Mouse (Mus musculus): ENCODE measurements around the gene Tmed10. TPM values are rescaled to one million over a fixed set of nuclear protein-coding genes. Genes with fewer than 3 reads are reported as not detected.

Gene Tmed10
- polyA plus RNA-seq (2014; fragmentation: Nextera tagmentation; extraction: Ambion mirVana), result 358 and 372 TPM in 2 replicates

DNA sequence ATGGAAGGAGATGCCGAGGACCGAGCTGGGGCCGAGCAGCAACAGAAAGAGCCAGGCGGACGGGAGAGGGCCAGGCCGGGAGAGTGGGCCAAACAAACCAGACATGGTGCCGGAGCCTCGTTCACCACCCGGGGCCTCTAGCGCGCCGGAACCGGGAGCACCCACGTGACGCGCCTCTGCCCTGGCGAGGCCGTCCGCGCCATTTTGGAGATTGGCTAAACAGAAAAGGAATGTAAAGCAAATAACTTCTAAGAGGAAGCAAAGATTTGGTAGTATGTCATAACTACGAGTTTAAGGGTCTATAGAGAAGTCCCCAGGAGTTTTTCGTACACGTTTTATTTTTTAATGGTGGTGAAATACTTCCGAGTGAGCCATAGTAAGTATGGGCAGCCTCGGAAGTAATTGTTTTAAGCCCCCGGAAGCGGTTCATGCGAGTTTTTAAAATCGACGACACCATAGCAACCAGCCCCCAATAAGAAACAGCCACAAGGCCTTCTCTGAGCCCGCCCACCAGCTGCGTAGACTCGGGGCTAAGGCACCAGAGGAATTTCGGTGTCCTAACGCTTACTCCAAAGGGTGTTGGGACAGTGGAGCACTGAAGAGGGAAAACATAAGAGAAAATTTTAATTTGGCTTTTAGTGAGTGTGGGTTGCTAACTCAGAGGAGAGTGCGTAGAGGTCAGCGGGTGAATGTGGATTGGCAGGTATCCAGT, at the start of gene Tmed10:
Tmed10 (minus strand) TSS at position 287 of the 712 bp plus-strand sequence.
- under 1% methylated on average over 33 of the region's 37 CpGs for WGBS
- ATAC-seq (ENCODE audit: low read depth), result peak; percentile 96
- peaks cover 14% of the 10 kb centered on the region for H3K4me1 ChIP-seq (ENCODE audit: control insufficient read depth, insufficient read depth, low read length)

DNA sequence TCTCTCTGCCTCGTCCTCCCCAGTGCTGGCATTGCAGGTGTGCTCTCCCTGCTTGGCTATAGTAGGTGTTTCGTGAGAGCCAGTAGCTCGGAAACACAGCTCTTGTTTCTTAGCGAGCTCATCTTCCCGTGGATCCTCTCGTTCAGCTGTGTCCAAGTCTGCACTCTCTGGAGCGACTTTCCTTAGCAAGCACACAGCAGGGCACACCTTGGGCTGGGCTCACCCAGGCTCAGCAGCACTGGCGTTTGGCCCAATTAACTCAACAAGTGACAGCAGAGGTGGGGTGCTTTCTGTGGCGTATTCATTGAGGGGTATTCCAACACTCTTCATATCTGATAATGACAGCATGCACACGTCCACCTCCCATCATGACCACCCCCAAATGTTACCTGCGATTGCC, 48.6 kb upstream of the Tmed10 start:
- no peak for DNase-seq (ENCODE audit: low spot score)
- WGBS, result 79% methylated on average over 11 of the region's 11 CpGs
- Histone ChIP-seq H3K27ac (replicated peaks; ENCODE audit: low read depth, low read length) (no peak overlapping the region), H3K36me3 (ENCODE audit: control insufficient read depth, insufficient read depth, low read length) (no peaks in the 10 kb centered on the region), H3K9ac (ENCODE audit: low read depth, low read length) (no peak overlapping the region), H3K4me2 (ENCODE audit: low read depth, low read length) (no peak overlapping the region), H3K27me3 (replicated peaks; ENCODE audit: control insufficient read depth, insufficient read depth, low read length) (no peaks in the 10 kb centered on the region), H3K4me3 (ENCODE audit: low read depth, low read length) (no peak overlapping the region), H3K9me3 (ENCODE audit: control insufficient read depth, low read length) (no peaks in the 10 kb centered on the region), H3K4me1 (ENCODE audit: control insufficient read depth, insufficient read depth, low read length) (no peaks in the 10 kb centered on the region)
- no peak for ATAC-seq (ENCODE audit: low read depth)

More for the DNA sequence above, at the start of gene Tmed10:
- Histone ChIP-seq H3K36me3 (ENCODE audit: control insufficient read depth, insufficient read depth, low read length) (no peaks in the 10 kb centered on the region), H3K27ac (replicated peaks; ENCODE audit: low read depth, low read length) (peak within 1 kb of the TSS; percentile 90), H3K4me3 (ENCODE audit: low read depth, low read length) (peak within 1 kb of the TSS; percentile 76), H3K9ac (ENCODE audit: low read depth, low read length) (peak within 1 kb of the TSS; percentile 92), H3K4me2 (ENCODE audit: low read depth, low read length) (peak within 1 kb of the TSS; percentile 82), H3K9me3 (ENCODE audit: control insufficient read depth, low read length) (no peaks in the 10 kb centered on the region), H3K27me3 (replicated peaks; ENCODE audit: control insufficient read depth, insufficient read depth, low read length) (no peaks in the 10 kb centered on the region)
- DNase-seq (ENCODE audit: low spot score), result peak; percentile 99

DNA sequence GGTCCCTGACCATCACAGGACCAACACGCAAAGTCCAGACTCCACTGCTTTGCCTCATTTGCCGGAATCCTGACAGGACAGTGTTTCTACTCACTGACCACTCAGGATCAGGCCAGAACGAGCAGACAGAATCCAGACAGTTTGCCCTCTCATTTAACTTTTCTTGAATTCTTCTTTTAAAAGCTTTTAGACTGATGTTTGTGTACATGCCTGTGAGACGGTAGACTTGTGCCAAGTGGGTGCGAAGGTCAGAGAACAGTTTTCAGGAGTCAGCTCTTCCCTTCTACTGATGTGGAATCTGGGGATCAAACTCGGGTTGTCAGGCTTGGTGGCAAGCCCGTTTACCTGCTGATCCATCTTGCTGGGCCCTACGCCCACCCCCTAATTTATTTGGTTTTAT, 47.9 kb upstream of the Tmed10 start:
- Histone ChIP-seq H3K9me3 (ENCODE audit: control insufficient read depth, low read length) (no peaks in the 10 kb centered on the region), H3K4me3 (ENCODE audit: low read depth, low read length) (no peak overlapping the region), H3K4me1 (ENCODE audit: control insufficient read depth, insufficient read depth, low read length) (no peaks in the 10 kb centered on the region), H3K27me3 (replicated peaks; ENCODE audit: control insufficient read depth, insufficient read depth, low read length) (no peaks in the 10 kb centered on the region), H3K36me3 (ENCODE audit: control insufficient read depth, insufficient read depth, low read length) (no peaks in the 10 kb centered on the region), H3K4me2 (ENCODE audit: low read depth, low read length) (no peak overlapping the region), H3K27ac (replicated peaks; ENCODE audit: low read depth, low read length) (no peak overlapping the region), H3K9ac (ENCODE audit: low read depth, low read length) (no peak overlapping the region)
- ATAC-seq (ENCODE audit: low read depth) (no peak), DNase-seq (ENCODE audit: low spot score) (no peak)
- 84% methylated on average over 8 of the region's 8 CpGs for WGBS

DNA sequence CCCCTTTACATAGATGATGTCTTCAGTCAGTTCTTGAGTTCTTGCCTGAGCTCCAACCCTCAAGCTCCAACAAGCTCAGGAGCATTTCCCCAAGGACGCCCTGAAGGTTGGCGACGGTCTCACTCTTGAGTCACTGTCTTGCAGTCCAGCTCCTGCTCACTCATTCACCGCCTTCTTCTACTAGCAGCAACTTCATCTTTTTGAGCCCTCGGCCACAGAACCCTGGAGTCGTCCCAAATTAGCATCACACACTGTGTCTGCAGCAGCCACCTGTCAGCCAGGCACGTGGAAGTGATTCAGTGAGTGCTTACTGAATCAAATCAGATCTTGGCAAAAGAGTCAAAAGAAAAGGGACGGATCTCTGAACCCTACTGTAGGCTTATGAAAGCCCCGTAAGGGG, 46.3 kb upstream of the Tmed10 start:
- Histone ChIP-seq H3K9me3 (ENCODE audit: control insufficient read depth, low read length) (no peaks in the 10 kb centered on the region), H3K4me3 (ENCODE audit: low read depth, low read length) (no peak overlapping the region), H3K36me3 (ENCODE audit: control insufficient read depth, insufficient read depth, low read length) (no peaks in the 10 kb centered on the region), H3K27me3 (replicated peaks; ENCODE audit: control insufficient read depth, insufficient read depth, low read length) (no peaks in the 10 kb centered on the region), H3K4me2 (ENCODE audit: low read depth, low read length) (no peak overlapping the region), H3K9ac (ENCODE audit: low read depth, low read length) (no peak overlapping the region), H3K4me1 (ENCODE audit: control insufficient read depth, insufficient read depth, low read length) (no peaks in the 10 kb centered on the region), H3K27ac (replicated peaks; ENCODE audit: low read depth, low read length) (no peak overlapping the region)
- DNase-seq (ENCODE audit: low spot score) (no peak), ATAC-seq (ENCODE audit: low read depth) (no peak)
- 57% methylated on average over 9 of the region's 9 CpGs for WGBS

DNA sequence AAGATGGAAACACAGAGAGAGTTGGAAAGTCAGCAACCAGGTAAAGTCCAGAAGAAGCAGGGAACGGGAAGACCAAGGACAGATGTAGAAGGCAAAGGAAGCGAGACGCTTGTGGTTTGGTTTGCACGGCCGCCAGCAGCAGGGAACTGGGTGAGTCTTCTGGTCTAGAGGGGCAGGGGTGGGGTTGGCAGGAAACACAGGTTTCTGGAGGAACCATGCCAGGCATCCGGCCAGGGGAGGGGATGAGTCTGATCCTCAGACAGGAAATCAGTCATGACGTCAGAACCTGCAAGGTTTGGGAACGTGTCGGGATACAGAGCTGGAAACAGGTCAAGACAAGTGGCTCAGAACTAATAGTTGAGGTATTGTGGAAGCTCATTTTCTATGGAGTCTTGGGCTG, 43.2 kb upstream of the Tmed10 start:
- Histone ChIP-seq H3K9me3 (ENCODE audit: control insufficient read depth, low read length) (no peaks in the 10 kb centered on the region), H3K9ac (ENCODE audit: low read depth, low read length) (no peak overlapping the region), H3K4me2 (ENCODE audit: low read depth, low read length) (no peak overlapping the region), H3K36me3 (ENCODE audit: control insufficient read depth, insufficient read depth, low read length) (no peaks in the 10 kb centered on the region), H3K27ac (replicated peaks; ENCODE audit: low read depth, low read length) (no peak overlapping the region), H3K27me3 (replicated peaks; ENCODE audit: control insufficient read depth, insufficient read depth, low read length) (no peaks in the 10 kb centered on the region), H3K4me1 (ENCODE audit: control insufficient read depth, insufficient read depth, low read length) (no peaks in the 10 kb centered on the region), H3K4me3 (ENCODE audit: low read depth, low read length) (no peak overlapping the region)
- DNase-seq (ENCODE audit: low spot score) (peak; percentile 59), ATAC-seq (ENCODE audit: low read depth) (no peak)
- 76% methylated on average over 9 of the region's 9 CpGs for WGBS

DNA sequence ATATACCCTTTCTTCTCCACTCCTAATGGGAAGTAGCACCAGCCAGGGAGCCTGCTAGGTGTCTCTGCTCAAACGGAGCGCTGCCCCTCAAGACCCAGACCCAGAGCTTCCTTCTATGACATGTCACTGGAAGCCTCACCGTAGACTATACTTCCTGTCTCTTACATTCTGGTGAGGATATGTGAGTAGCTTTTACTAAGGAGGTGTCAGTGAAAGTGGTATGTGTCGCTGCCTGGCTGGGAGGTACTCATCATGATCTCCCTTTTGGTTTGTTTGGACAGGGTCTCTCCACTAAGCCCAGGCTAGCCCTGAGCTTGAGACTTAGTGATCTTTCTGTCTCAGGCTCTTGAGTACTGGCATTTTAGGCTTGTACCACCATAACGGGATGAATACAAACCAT, 41.7 kb upstream of the Tmed10 start:
- Histone ChIP-seq H3K9me3 (ENCODE audit: control insufficient read depth, low read length) (no peaks in the 10 kb centered on the region), H3K9ac (ENCODE audit: low read depth, low read length) (no peak overlapping the region), H3K4me3 (ENCODE audit: low read depth, low read length) (no peak overlapping the region), H3K4me1 (ENCODE audit: control insufficient read depth, insufficient read depth, low read length) (no peaks in the 10 kb centered on the region), H3K4me2 (ENCODE audit: low read depth, low read length) (no peak overlapping the region), H3K27ac (replicated peaks; ENCODE audit: low read depth, low read length) (no peak overlapping the region), H3K27me3 (replicated peaks; ENCODE audit: control insufficient read depth, insufficient read depth, low read length) (no peaks in the 10 kb centered on the region), H3K36me3 (ENCODE audit: control insufficient read depth, insufficient read depth, low read length) (no peaks in the 10 kb centered on the region)
- DNase-seq (ENCODE audit: low spot score) (no peak), ATAC-seq (ENCODE audit: low read depth) (no peak)
- 81% methylated on average over 5 of the region's 5 CpGs for WGBS

DNA sequence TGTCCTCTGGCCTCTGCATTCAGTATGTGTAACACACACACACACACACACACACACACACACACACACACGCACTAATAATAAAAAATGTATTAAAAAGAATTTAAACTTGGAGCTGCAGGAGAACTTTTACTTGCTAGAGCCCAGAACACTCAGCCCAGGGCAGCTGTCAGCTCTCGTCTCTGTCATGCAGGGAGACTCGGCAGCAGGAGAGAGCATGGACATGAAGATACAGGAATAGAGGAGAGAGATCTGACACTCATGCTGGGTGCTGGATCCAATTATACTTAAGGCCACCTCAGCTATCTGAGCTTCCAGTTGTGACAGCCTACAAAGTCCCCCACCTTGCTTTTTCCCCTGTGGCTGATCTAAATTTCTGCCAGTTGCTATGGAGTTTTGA, 41.2 kb upstream of the Tmed10 start:
- Histone ChIP-seq H3K4me3 (ENCODE audit: low read depth, low read length) (no peak overlapping the region), H3K9me3 (ENCODE audit: control insufficient read depth, low read length) (no peaks in the 10 kb centered on the region), H3K27ac (replicated peaks; ENCODE audit: low read depth, low read length) (no peak overlapping the region), H3K36me3 (ENCODE audit: control insufficient read depth, insufficient read depth, low read length) (no peaks in the 10 kb centered on the region), H3K4me1 (ENCODE audit: control insufficient read depth, insufficient read depth, low read length) (no peaks in the 10 kb centered on the region), H3K27me3 (replicated peaks; ENCODE audit: control insufficient read depth, insufficient read depth, low read length) (no peaks in the 10 kb centered on the region), H3K4me2 (ENCODE audit: low read depth, low read length) (no peak overlapping the region), H3K9ac (ENCODE audit: low read depth, low read length) (no peak overlapping the region)
- ATAC-seq (ENCODE audit: low read depth), result no peak
- DNase-seq (ENCODE audit: low spot score), result no peak
- 52% methylated on average over 3 of the region's 3 CpGs for WGBS

DNA sequence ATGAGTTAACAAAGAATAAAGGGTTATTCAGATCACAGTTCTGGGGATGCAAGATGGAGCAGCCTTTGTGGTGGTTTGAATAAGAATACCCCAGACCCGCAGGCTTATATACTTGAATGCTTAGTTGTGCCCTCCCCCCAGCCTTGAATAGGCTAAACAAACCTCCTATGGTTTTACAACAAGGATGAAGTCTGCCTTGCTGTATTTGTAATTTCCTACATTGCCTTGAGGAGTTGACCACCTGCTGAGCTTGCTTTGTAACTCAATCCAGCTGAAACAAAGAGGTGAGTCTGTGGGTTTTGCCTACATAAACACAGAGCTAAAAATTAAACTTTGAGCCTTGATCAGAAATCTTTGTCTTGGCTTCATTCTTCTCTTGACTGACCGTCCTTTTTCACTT, 36.5 kb upstream of the Tmed10 start:
- ATAC-seq (ENCODE audit: low read depth) (no peak), DNase-seq (ENCODE audit: low spot score) (no peak)
- H3K27me3 ChIP-seq (replicated peaks; ENCODE audit: control insufficient read depth, insufficient read depth, low read length), result no peaks in the 10 kb centered on the region
- H3K9me3 ChIP-seq (ENCODE audit: control insufficient read depth, low read length), result no peaks in the 10 kb centered on the region
- H3K27ac ChIP-seq (replicated peaks; ENCODE audit: low read depth, low read length), result no peak overlapping the region
- no peaks in the 10 kb centered on the region for H3K36me3 ChIP-seq (ENCODE audit: control insufficient read depth, insufficient read depth, low read length)
- no peak overlapping the region for H3K4me2 ChIP-seq (ENCODE audit: low read depth, low read length)
- no peaks in the 10 kb centered on the region for H3K4me1 ChIP-seq (ENCODE audit: control insufficient read depth, insufficient read depth, low read length)
- H3K4me3 ChIP-seq (ENCODE audit: low read depth, low read length), result no peak overlapping the region
- no peak overlapping the region for H3K9ac ChIP-seq (ENCODE audit: low read depth, low read length)
- WGBS, result 49% methylated on average over 2 of the region's 2 CpGs

DNA sequence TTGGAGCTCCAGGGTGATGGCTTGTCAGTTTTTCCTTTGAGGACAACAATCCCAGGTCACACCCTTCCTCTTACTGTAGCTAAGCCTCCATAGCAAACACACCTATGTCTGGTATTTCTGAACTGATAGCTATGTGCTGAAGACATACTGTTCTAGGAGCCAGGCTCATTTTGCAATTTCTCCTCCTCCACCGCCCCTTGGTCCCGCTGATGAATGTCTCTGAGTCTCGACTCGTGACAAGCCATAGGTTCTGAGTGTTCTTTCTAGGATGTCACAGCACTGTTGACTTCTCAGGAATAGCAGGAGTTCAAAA, 23.3 kb upstream of the Tmed10 start:
- no peaks in the 10 kb centered on the region for H3K27me3 ChIP-seq (replicated peaks; ENCODE audit: control insufficient read depth, insufficient read depth, low read length)
- ATAC-seq (ENCODE audit: low read depth) (no peak), DNase-seq (ENCODE audit: low spot score) (no peak)
- H3K27ac ChIP-seq (replicated peaks; ENCODE audit: low read depth, low read length), result no peak overlapping the region
- no peak overlapping the region for H3K4me2 ChIP-seq (ENCODE audit: low read depth, low read length)
- H3K4me1 ChIP-seq (ENCODE audit: control insufficient read depth, insufficient read depth, low read length), result 0 out of 2 replicates have a peak, but pooled peaks cover 3% of the 10 kb centered on the region
- no peaks in the 10 kb centered on the region for H3K36me3 ChIP-seq (ENCODE audit: control insufficient read depth, insufficient read depth, low read length)
- no peak overlapping the region for H3K4me3 ChIP-seq (ENCODE audit: low read depth, low read length)
- no peaks in the 10 kb centered on the region for H3K9me3 ChIP-seq (ENCODE audit: control insufficient read depth, low read length)
- H3K9ac ChIP-seq (ENCODE audit: low read depth, low read length), result no peak overlapping the region
- WGBS, result 77% methylated on average over 4 of the region's 4 CpGs

Measured in embryonic facial prominence, embryonic 14.5 days (tissue).